Mouse (Mus musculus) lung, adult 18-20 months (tissue): ENCODE data around the gene Hdac6.

Experiments
- DNase-seq, 2 experiments: peaks; one replicate each; pipeline ENCODE4 v3.0.0; 2022; ENCODE audit warnings: mixed read lengths in 2 of 2

Hdac6 gene

DNA sequence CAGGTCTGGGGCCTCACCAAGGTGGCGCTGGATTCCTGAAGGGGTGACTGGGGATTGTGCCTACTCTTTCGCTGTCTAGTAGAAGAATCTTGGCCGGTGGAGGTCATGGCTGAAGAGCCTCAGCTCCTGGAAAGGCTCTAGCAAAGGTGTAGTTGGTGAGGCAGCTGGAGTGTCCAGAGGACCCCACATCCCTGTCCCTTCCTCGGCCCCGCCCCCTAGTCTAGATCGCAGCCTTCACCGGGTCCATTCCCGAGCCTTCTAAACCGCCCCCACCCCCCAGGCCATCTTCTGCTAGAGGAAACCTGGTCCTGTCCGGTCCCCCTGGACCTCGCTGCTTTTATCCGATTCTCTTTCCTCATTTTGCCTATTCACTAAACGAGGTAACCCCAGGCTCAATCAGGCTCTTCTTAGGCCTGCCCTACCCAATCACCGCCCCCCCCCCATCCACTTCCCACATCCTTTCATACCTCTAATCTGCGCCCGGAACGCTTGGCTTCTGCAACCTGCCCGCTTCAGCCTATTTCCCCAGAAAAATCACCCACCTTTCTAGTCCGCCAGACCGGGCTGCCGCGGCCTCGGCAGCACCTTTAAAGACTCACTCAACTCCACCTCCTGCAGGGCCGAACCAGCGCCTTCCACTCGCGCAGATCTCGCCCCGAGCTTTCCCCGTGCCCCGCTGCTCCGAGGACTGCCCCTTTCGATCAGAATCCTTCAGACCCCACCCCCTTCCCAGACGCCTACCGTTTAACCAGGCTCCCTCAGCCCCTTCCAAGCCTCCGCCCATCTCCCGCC is at the start of gene Hdac6:
Hdac6 (minus strand) TSS at position 782 of the 792 bp plus-strand sequence.
- DNase-seq = no peak

DNA sequence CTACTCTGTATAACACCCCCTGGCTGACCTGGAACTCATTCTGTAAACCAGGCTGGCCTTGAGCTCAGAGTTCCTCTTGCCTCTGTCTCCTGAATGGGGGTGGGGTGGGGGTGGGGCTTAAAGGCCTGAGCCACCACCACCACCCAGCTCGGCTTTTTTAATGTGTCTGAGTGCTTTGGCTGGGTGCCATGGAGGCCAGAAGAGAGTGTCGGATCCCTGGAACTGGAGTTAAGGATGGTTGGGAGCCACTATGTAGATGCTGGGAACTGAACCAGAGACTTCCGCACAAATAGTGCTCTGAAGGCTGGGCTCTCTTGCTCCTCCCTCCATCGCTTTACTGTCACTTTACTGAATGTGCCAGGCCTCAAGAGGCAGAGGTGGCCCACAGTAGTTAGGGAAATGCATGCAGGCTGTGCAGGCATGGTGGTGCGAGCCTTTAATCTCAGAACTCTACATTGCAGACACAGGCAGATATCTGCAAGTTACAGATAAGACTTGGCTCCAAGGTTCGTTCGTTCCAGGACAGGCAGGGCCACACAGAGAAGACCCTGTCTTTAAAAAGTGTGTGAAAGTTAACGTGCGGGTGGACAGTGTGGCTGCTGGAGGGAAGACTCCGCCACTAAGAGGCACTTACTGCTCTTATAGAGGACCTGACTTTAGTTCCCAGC is 45.5 kb upstream of the Hdac6 start:
- DNase-seq = no peak

DNA sequence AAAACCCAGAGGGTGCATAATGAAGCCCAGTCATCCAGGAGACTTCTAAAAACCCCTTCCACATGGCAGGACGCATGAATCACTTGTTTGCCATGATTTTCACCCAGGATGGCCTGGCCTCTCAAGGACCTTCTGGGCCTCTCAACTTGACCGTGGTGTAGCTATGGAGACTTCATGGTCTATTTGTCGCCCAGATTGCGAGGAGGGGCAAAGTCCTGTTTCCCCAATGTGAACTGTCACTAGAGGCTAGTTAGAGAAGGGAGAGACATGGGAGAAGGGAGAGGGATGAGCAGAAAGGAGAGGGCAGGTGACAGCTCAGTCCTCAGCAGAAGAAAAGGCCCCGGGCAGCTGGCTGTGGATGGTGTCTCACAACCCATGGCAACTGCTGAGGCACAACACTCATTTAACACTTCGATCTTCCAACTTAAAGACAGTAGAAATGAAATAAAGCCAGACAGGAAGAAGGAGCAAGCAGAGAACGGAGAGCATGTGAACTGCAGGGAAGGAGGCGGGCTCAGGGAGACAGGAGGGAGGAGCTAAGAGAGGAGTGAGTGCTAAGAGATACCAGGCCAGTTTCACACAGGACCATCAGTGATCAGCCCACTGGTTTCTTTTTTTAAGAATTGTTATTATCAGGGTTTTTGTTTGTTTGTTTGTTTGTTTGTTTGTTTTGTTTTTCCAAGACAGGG is 44.8 kb upstream of the Hdac6 start:
- no peak for DNase-seq

DNA sequence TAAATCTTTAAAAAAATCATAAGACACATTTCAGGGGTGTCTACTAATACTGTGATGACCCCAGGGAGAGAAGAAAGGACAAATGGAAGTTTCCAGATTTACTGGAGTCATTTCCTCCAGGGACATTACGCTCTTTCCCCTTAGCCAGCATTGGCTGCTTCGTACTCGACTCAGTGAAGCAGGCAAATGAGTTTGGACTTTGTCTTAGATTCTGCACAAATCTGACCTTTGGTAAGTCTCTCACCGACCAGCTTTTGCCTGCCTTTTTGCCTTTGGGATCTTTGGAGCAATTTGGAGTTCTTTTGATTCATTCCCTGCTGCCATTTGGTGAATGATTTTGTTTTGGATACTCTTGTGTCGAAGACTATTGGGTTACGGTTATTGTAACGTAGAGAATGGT is 33.7 kb upstream of the Hdac6 start:
- no peak for DNase-seq

DNA sequence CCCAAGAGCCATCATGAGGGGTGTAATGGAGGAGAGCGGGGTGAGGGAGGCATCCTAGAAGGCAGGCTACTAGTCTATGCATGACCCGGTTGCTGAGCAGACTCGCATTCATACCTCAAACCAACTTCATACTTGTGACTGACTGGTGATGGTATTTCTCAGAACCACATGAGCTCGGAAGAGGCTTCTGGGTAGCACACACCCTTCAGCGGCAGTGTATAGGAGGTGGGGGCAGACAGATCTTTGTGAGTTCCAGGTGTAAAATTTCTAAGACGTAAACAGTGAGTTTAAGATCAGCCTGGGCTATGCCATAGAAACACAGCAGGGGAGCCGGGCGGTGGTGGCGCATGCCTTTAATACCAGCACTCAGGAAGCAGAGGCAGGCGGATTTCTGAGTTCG is 30.2 kb upstream of the Hdac6 start, which contains the start of gene Gata1:
Gata1 (minus strand) TSS at position 180 of the 400 bp plus-strand sequence.
- DNase-seq = no peak

DNA sequence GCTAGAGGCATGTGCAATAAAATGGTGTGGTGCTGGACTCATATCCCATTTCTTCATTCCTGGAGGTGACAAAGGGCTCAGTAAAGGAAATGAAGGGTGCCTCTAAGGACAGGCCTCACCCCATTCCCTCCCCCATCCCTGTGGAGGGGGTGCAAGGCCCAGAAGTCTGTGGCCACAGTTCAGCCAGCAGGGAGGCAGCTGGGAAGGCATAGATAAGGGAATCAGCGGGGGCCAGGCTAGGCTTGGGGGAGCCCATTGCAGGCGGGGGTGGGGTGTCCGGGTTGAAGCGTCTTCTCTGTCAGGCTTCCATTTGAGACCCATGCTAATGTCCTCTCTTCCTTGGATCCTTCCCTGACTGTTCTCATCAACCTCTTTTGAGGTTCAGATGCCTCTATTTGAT is 23.6 kb upstream of the Hdac6 start:
- no peak for DNase-seq

DNA sequence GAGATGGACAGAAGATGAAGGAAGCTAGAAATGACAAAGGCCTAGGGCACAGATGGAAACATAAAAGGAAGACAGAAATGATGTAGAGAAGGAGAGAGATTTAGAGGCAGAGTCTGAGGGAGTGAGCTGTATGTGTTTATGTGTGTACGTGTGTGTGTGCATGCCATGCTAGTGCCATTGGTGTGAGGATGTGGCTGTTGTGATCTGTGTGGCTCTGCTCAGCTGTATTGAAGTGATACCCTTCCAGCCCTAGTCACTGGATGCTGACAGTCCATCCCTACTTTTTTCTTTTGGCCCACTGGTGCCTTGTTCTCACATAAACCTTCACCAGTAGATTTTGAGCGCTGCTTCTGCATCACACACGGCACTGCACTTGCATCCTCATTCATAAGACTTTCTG is 21.2 kb upstream of the Hdac6 start:
- DNase-seq = no peak

DNA sequence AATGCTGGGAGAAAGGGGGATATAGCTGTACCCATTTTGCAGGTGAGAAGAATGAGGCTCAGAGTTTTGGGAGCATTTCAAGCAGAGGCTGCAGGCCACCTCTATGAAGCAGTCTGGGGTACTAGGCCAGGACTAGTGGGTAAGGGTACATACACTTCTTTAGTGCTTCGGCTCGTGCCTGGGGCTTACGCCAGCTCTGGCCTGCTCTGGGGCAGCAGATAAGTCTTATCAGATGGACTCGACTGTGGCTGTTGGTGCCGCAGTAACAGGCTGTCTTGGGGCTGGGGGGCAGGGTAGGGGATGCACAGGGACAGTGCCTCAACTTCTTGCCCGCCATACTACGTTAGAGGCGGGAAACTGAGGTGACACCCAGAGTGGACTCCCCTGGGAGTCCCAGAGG is 20.5 kb upstream of the Hdac6 start:
- DNase-seq = no peak

DNA sequence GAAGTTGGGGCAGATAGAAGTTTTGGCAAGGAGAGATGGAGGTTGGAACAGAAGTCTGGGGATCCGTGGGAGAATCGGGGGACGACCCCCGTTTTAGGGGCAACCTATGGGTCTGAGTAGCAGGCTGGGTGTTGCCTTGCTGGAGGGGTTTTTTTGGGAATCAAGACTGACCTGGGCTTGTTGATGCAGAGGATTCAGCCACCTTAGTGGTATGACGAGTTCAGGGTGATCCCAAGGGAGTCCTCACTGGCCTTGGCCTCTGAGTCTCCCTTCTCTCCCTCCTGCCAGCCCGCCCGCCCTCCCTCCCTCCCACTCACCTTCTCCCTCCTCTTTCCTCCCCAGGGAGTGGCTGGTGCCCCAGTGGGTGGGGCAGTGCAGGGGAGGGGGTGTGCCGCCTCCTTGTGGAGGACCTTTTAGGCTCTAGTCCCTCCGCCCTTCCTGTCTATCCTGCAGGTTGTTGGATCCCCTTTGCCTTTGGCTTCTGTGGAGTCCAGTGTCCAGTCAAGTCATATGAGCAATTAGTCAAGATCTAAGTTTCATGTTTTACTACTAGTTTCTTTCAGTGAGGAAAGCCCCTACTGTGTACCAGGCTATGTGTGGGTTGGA is 20.0 kb upstream of the Hdac6 start:
- DNase-seq = no peak

DNA sequence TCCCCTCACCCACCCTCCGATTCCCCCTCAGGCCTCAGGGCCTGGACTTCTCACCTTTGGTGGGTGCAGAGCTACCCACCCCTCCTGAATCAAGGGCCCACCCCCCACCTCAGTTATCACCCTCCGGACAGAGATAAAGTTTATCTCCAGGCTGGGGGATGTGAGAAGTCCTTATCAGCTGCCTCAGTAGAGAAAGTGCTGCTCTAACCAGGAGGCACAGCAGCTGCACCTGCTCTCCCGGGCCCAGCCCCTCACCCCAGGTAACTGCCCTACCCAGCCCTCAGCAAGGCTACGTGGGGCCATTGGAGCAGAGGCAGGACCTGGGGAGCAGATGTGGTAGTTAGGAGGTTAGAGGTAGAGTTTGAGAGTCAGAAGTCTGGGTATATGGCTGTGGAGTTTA is 18.5 kb upstream of the Hdac6 start:
- DNase-seq = no peak

DNA sequence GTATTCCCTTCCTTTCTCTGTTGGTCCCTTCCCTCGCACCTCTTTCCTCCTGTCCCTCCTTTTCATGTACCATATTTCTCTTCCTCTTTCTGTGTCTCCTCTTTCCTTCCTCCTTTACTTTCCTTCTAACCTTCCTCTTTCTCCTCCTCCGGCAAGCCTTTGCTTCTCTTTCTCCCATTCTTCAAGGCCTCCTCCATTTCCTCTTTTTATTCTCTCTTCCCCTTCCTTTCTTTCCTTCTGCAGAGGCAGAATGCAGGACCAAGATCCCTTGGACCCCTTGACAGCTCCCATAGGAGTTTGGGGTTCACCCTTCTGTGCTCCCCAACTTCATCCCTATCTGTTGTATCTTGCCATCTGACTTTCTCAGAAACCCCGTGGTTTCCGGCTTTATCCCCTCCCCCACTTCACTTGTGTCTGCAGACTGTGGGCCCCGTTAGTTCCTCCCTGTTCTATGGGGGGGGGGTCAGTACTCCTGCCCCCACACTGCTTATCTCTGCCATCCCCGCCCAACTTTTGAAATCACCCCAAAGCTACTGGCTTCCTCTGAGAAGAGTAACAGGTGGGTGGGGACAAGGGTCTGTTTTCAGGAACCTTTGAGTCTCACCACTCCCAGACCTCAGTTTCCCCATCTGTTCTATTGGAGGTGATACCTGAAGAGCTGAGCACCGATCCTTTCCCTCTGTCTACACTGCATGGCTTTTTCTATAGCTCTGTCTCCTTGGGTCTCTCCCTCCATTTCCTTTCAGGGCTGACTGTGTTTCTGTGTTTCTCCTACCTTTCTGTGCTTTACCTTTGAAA is 16.3 kb upstream of the Hdac6 start:
- no peak for DNase-seq

DNA sequence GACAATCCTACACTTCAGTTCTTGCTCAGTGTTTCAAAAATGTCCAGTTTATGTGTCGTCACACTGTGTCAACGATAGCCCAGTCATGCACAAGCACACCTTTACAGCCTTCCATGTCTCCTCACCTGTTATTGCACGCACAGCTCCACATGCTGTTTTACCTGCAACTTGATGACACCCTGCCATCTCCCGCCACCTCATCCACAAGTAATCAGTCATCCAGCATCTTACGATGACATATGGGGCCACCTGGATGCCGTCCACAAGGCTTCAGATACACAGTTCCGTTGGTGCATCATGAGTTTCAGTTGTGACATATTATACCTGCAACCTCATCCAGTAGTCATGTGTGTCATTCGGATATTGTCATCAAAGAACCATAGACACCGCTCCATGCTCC is 11.2 kb upstream of the Hdac6 start:
- no peak for DNase-seq

DNA sequence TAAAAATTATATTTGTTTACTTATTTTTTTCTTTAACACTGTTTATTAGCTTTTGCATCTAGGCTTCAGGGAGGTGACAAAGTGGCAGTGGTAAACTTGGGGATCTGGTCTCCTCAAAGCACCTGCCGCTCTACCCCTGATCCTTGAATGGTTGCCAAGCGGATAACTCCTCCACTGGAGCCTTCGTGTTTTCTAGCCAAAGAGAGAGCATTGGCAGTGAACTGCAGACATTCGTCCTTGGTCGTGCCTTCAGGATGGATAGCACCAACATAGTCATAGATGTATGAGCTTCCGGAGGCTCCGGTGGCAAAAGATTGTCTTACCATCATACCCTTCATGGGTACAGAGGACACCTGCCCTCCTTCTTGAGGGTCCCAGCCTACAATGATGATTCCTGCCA is 2.4 kb upstream of the Hdac6 start:
- no peak for DNase-seq

DNA sequence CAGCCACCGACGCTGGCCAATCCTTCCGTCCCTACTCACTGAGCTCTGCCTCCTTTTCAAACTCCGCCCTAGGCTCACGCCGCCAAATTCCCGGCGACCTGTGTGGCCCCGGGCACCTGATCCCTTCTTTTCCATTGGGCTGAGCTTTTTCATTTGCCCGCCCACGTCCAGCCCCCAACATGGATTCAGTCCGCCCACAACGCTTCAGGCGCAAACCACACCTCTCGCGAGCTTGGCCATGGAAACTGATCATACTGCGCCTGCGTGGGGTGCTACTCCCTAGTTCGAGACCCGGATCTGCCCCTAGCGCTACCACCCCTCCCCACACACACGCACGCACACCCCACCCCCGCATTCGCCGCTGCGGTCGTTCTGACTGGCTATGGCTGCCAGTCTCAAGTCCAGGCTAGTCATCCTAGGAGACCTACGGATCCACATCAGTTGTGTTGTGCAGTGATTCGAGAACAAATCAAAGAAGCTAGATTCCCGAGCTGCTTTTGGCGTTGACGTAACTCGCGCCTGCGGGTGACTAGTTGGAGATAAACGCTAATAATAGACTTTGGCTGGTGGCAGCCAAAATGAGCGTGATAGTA is 307 bp upstream of the Hdac6 start:
- DNase-seq = peak; percentile 97

DNA sequence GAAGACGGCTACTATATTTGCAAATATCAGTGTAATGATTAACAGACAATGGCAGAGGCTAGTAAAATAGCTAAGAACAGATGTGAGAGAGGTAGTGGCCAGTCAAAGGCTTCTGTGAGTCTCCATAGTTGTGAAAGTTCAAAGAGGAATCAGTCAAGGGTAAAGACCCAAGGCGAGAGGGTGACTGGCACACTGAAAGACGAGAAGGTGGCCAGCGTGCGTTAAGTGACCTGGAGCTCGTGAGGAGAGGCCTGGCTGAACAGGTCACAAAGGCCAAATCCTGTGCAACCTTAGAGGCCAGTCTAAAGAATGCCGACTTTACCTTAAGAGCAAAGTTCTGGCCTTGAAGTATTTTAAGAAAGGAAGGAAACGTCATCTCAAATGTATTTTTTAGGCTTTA is 2.1 kb downstream of the Hdac6 start:
- DNase-seq = no peak

DNA sequence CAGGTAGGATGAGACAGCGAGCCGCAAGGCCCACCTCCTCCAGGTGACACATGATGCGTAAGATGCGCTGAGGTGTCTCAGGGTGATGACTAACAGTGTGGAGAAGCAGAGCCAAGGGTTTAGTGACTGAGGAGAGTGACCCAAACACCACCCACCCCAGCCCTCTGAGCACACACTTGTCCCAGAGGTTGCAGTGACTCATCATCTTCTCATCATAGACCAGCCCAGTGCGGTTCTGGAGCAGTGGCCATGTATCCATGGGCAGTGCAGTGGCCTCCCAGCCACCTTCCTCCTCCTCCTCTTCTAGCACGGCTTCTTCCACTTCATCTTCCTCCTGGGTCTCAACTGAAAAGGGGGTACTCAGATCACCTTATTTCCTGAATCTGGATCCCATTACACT is 10.0 kb downstream of the Hdac6 start:
- DNase-seq = no peak

DNA sequence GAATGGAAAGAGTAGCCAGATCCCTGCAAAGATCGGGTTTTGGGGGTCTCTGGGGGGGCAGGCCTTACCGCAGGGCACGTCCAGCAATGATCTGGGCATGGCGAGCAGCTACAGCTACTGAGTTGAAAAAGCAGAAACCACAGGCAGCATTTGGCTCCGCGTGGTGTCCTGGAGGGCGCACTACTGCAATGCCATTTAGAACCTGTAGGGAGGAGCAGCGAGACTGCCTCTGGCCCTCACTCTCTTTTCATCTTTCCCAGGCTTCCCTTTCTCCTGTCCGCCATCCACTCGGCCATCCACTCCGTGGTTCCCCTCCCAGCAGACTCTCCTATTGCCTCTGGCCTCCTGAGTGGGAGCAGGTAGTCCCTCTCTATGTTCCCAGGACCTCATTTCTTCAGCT is 10.8 kb downstream of the Hdac6 start:
- no peak for DNase-seq

DNA sequence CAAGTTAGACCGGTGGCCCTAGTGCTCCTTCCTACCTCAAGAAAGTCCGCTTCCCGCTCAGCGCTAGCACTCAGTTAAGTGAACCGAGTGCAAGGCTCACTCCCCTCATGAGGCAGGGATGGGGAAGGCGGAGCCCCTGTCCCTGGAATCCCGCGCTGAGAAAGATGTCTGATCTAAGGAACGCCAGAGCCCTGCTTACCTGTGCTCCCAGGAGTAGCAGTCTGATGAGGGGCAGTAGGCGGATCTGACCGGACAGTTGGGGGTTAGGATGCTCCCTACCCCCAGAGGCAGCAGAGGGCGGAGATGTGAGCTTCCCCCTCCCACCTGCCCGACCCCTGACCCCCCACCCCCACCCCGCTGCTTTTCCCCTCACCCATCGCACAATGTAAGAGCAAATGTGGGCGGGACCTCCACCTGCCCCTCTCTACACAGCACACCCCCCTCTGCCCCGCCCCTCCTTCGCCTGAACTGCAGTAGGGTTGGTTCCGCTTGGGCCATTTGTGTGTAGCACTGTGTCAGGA is 19.4 kb downstream of the Hdac6 start, which contains the start of gene Eras:
Eras (minus strand) TSS at position 338 of the 521 bp plus-strand sequence.
- no peak for DNase-seq

DNA sequence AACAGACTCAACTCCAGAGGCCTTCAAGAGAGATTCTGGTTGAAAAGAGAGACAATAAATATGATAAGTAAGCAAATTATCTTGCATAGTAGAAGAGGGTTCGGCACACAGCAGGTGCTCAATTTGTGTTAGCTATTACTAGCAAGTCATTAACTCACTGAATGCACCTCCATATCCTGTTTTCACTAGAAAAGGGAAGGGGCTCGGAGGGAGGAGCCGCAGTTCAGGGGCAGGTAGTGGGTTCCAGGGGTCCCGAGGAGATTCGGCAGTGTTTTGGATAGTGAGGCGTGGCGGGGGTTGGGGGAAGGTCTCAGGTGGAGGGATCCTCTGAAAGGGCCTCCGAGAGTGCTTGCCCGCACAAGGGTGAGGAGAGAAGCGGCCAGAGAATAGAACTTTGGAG is 20.6 kb downstream of the Hdac6 start:
- DNase-seq = no peak

DNA sequence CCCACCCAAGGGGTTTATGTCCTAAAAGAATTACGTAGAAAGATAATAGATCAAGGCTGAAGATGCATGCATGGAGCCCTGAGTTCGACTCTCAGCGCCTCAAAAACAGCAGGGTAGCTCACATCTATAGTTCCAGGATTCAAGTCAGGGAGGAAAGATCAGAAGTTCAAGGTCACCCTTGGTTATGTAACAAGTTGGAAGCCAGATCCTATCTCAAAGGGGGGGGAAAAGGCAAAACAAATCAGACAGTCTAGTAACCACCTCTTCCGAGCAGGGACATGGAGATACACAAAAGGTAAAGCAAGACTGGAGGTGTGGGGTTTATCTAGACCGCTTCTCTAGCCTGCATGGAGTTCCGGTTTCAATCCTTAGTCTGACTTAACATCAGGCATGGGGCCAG is 21.4 kb downstream of the Hdac6 start:
- no peak for DNase-seq

DNA sequence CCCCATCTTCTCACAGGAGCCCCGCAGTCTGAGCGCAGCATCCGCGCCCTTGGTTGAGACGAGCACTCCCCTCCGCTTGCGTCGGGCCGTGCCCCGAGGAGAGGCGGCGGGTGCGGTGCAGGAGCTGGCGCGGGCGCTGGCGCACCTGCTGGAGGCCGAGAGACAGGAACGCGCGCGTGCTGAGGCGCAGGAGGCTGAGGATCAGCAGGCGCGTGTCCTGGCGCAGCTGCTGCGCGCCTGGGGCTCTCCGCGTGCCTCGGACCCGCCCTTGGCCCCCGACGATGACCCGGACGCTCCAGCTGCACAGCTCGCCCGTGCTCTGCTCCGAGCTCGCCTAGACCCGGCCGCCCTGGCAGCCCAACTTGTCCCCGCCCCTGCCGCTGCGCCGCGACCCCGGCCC is 25.7 kb downstream of the Hdac6 start:
- no peak for DNase-seq
